Mouse (Mus musculus) heart, postnatal 0 days (tissue): ENCODE data around the gene Endov. TPM values are rescaled to one million over a fixed set of nuclear protein-coding genes. Genes with fewer than 3 reads are reported as not detected.

Source experiments
- ATAC-seq: fragments of 200-750 bp; cut with Nextera tagmentation; 2 replicates; pipeline ENCODE4 v1.8.0; 2017; ENCODE audit warnings: low read depth, moderate number of reproducible peaks, moderate library complexity; ENCODE audit not compliant: insufficient read depth
- DNase-seq: peaks from one replicate; pipeline ENCODE4 v3.0.0-alpha.2; 2016; ENCODE audit warnings: low spot score
- H3K27ac ChIP-seq: fragments of 300-500 bp; sonication (generic); 2 replicates; pipeline ENCODE4 v1.5.1; 2014; ENCODE audit warnings: low read depth, mild to moderate bottlenecking
- H3K27me3 ChIP-seq: fragments of 300-500 bp; sonication (generic); 2 replicates; pipeline ENCODE4 v1.6.1; 2014; ENCODE audit warnings: low read length, mixed read lengths; ENCODE audit not compliant: control insufficient read depth, insufficient read depth
- H3K36me3 ChIP-seq: fragments of 300-500 bp; sonication (generic); replicated peaks from 2 replicates; pipeline ENCODE4 v1.6.1; 2014; ENCODE audit warnings: low read length, mixed read lengths; ENCODE audit not compliant: control insufficient read depth, insufficient read depth
- H3K4me1 ChIP-seq: fragments of 300-500 bp; sonication (generic); 2 replicates; pipeline ENCODE4 v1.6.1; 2014; ENCODE audit warnings: antibody characterized with exemption; ENCODE audit not compliant: control insufficient read depth, insufficient read depth
- H3K4me2 ChIP-seq: fragments of 300-500 bp; sonication (generic); 2 replicates; pipeline ENCODE4 v1.6.1; 2014; ENCODE audit warnings: low read depth, mild to moderate bottlenecking, low read length, moderate library complexity
- H3K4me3 ChIP-seq: fragments of 300-500 bp; sonication (generic); 2 replicates; pipeline ENCODE4 v1.5.1; 2014; ENCODE audit warnings: low read depth, low read length
- H3K9ac ChIP-seq: fragments of 300-500 bp; sonication (generic); replicated peaks from 2 replicates; pipeline ENCODE4 v1.6.1; 2014; ENCODE audit warnings: low read depth, low read length, mixed read lengths
- H3K9me3 ChIP-seq: fragments of 300-500 bp; sonication (generic); replicated peaks from 2 replicates; pipeline ENCODE4 v1.6.1; 2016; ENCODE audit warnings: low read length; ENCODE audit not compliant: control insufficient read depth
- CTCF ChIP-seq: IDR thresholded peaks from 2 replicates; pipeline ENCODE4 v1.5.1; 2016; ENCODE audit warnings: antibody characterized with exemption, control low read depth, low read depth
- EP300 ChIP-seq: IDR thresholded peaks from 2 replicates; pipeline ENCODE4 v1.6.1; 2016; ENCODE audit warnings: antibody characterized with exemption, low read depth
- WGBS: fragments of 180-500 bp; shearing (Covaris S2); extraction: QIAGEN DNeasy Blood & Tissue Kit; methylation state at CpG from one replicate; pipeline ENCODE4 v1.1.7; 2014; 5-methylcytosine and 5-hydroxymethylcytosine counted together
- polyA plus RNA-seq: library from polyadenylated mRNA; unstranded; fragments of >200 nt; fragmentation: Nextera tagmentation; extraction: Ambion mirVana; gene quantifications from 2 replicates; pipeline ENCODE4 v1.2.1, GENCODE M21; 2015
- total RNA-seq: library from RNA; depleted of rRNA; stranded (reverse); fragments of >200 nt; gene quantifications from 2 replicates; pipeline ENCODE4 v1.2.3, GENCODE M21; 2014; ENCODE audit warnings: low replicate concordance

Endov gene
- total and polyA plus RNA-seq, 2 experiments from 2014 or later, result 7.4 to 15.0 TPM

GRCm38 (mm10) chr11:119540560-119540959 is 49.4 kb downstream of the Endov start:
- no peaks in the 10 kb centered on the region for H3K4me1 ChIP-seq
- TF ChIP-seq CTCF, result no peak
- no peak for TF ChIP-seq EP300
- no peaks in the 10 kb centered on the region for H3K9me3 ChIP-seq
- H3K9ac ChIP-seq, result no peak overlapping the region
- no peak overlapping the region for H3K27ac ChIP-seq
- H3K4me2 ChIP-seq, result no peak overlapping the region
- WGBS, result 73% methylated on average over 9 of the region's 9 CpGs
- ATAC-seq (no peak), DNase-seq (no peak)
- no peak overlapping the region for H3K4me3 ChIP-seq
- peaks cover 61% of the 10 kb centered on the region for H3K27me3 ChIP-seq
- H3K36me3 ChIP-seq, result no peaks in the 10 kb centered on the region

GRCm38 (mm10) chr11:119541082-119541481 is 49.9 kb downstream of the Endov start:
- DNase-seq (no peak), ATAC-seq (no peak)
- Histone ChIP-seq H3K36me3 (no peaks in the 10 kb centered on the region), H3K27ac (no peak overlapping the region), H3K27me3 (peaks cover 66% of the 10 kb centered on the region), H3K4me2 (no peak overlapping the region), H3K9ac (no peak overlapping the region), H3K9me3 (no peaks in the 10 kb centered on the region), H3K4me1 (0 out of 2 replicates have a peak, but pooled peaks cover under 1% of the 10 kb centered on the region), H3K4me3 (no peak overlapping the region)
- 67% methylated on average over 9 of the region's 9 CpGs for WGBS
- no peak for TF ChIP-seq EP300

GRCm38 (mm10) chr11:119542371-119542770 is 51.2 kb downstream of the Endov start:
- Histone ChIP-seq H3K27me3 (peaks cover 79% of the 10 kb centered on the region), H3K27ac (no peak overlapping the region), H3K9ac (no peak overlapping the region), H3K4me3 (no peak overlapping the region), H3K4me1 (peaks cover 12% of the 10 kb centered on the region; the same call in 1 of the 2 replicates), H3K9me3 (no peaks in the 10 kb centered on the region), H3K4me2 (no peak overlapping the region), H3K36me3 (no peaks in the 10 kb centered on the region)
- 34% methylated on average over 9 of the region's 9 CpGs for WGBS
- ATAC-seq (no peak), DNase-seq (no peak)
- TF ChIP-seq CTCF, result peak; percentile 12; the same call in 1 of the 2 replicates
- no peak for TF ChIP-seq EP300

GRCm38 (mm10) chr11:119542886-119543285 is 51.7 kb downstream of the Endov start:
- peaks cover 84% of the 10 kb centered on the region for H3K27me3 ChIP-seq
- no peak overlapping the region for H3K4me2 ChIP-seq
- DNase-seq, result no peak
- no peak for TF ChIP-seq CTCF
- TF ChIP-seq EP300, result no peak
- ATAC-seq, result no peak
- peaks cover 16% of the 10 kb centered on the region for H3K4me1 ChIP-seq
- 57% methylated on average over 5 of the region's 5 CpGs for WGBS
- no peak overlapping the region for H3K27ac ChIP-seq
- no peaks in the 10 kb centered on the region for H3K9me3 ChIP-seq
- no peaks in the 10 kb centered on the region for H3K36me3 ChIP-seq
- no peak overlapping the region for H3K9ac ChIP-seq
- no peak overlapping the region for H3K4me3 ChIP-seq

- DNase-seq (no peak), ATAC-seq (no peak)
- TF ChIP-seq CTCF, result no peak
- TF ChIP-seq EP300, result no peak
- WGBS, result 47% methylated on average over 16 of the region's 16 CpGs
- Histone ChIP-seq H3K9ac (no peak overlapping the region), H3K27ac (no peak overlapping the region), H3K36me3 (no peaks in the 10 kb centered on the region), H3K27me3 (peaks cover 94% of the 10 kb centered on the region), H3K4me1 (peaks cover 23% of the 10 kb centered on the region), H3K4me2 (no peak overlapping the region), H3K4me3 (no peak overlapping the region), H3K9me3 (no peaks in the 10 kb centered on the region)
Measured at GRCm38 (mm10) chr11:119543816-119544517, 52.8 kb downstream of the Endov start.
